Mouse (Mus musculus) bone marrow macrophage, adult 2 months (primary cell): ENCODE data around the gene Gm45623.

ENCODE experiments used
- CTCF ChIP-seq: IDR thresholded peaks from 2 replicates; pipeline ENCODE4 v1.5.1; 2012; ENCODE audit warnings: low read depth, mild to moderate bottlenecking, low read length, moderate library complexity
- POLR2A ChIP-seq: IDR thresholded peaks from 2 replicates; pipeline ENCODE4 v1.6.1; 2012; ENCODE audit warnings: mild to moderate bottlenecking, low read depth, low read length, borderline replicate concordance

GRCm38 (mm10) chr13:56753192-56753951, at the start of gene Gm45623:
- no peak for TF ChIP-seq POLR2A
- no peak for TF ChIP-seq CTCF
